Mouse (Mus musculus) liver, adult 2 months (tissue): Measurements from ENCODE around the gene Colq.

Source experiments
- CTCF ChIP-seq: fragments of 200-500 bp; IDR thresholded peaks from 2 replicates; pipeline ENCODE4 v1.5.1; 2011; ENCODE audit warnings: low read depth, low read length, control low read depth
- POLR2A ChIP-seq: fragments of 200-500 bp; IDR thresholded peaks from 2 replicates; pipeline ENCODE4 v1.6.1; 2011; ENCODE audit warnings: low read length, control low read depth; ENCODE audit not compliant: insufficient read depth; ENCODE audit errors: extremely low read depth

- TF ChIP-seq CTCF = peak; percentile 54
- no peak for TF ChIP-seq POLR2A
Measured at GRCm38 (mm10) chr14:31605514-31605913, 14.4 kb upstream of the Colq start.
